Mouse (Mus musculus) embryonic facial prominence, embryonic 12.5 days (tissue): ENCODE results near the gene Gm12216. TPM values are rescaled to one million over a fixed set of nuclear protein-coding genes. Genes with fewer than 3 reads are reported as not detected.
A peak's percentile ranks its signal among the peaks of the same experiment; 100 is the strongest.
"Not testable (repeated sequence)": the region's sequence is repeated elsewhere in the genome, so short reads cannot be mapped to it uniquely, and the experiment has no call there.

Experiments used
- ATAC-seq: fragments of 200-750 bp; cut with Nextera tagmentation; 2 replicates; pipeline ENCODE4 v1.8.0; 2017; ENCODE audit not compliant: insufficient number of reproducible peaks, insufficient read depth, low FRiP score, low TSS enrichment
- H3K27ac ChIP-seq: fragments of 300-500 bp; sonication (generic); 2 replicates; pipeline ENCODE4 v1.5.1; 2016; ENCODE audit warnings: mild to moderate bottlenecking
- H3K27me3 ChIP-seq: fragments of 300-500 bp; sonication (generic); 2 replicates; pipeline ENCODE4 v1.6.1; 2016; ENCODE audit warnings: mild to moderate bottlenecking, moderate library complexity
- H3K36me3 ChIP-seq: fragments of 300-500 bp; sonication (generic); 2 replicates; pipeline ENCODE4 v1.6.1; 2016; ENCODE audit warnings: mild to moderate bottlenecking
- H3K4me1 ChIP-seq: fragments of 300-500 bp; sonication (generic); 2 replicates; pipeline ENCODE4 v1.6.1; 2016
- H3K4me2 ChIP-seq: fragments of 300-500 bp; sonication (generic); replicated peaks from 2 replicates; pipeline ENCODE4 v1.6.1; 2016; ENCODE audit warnings: mild to moderate bottlenecking, moderate library complexity
- H3K4me3 ChIP-seq: fragments of 300-500 bp; sonication (generic); 2 replicates; pipeline ENCODE4 v1.5.1; 2016; ENCODE audit warnings: mild to moderate bottlenecking
- H3K9ac ChIP-seq: fragments of 300-500 bp; sonication (generic); 2 replicates; pipeline ENCODE4 v1.6.1; 2016; ENCODE audit warnings: mild to moderate bottlenecking, moderate library complexity
- H3K9me3 ChIP-seq: fragments of 300-500 bp; sonication (generic); 2 replicates; pipeline ENCODE4 v1.6.1; 2016; ENCODE audit warnings: mild to moderate bottlenecking, moderate library complexity
- WGBS: fragments of 180-500 bp; shearing (Covaris S2); methylation state at CpG from one replicate; pipeline ENCODE4 v1.1.7; 2016; 5-methylcytosine and 5-hydroxymethylcytosine counted together
- polyA plus RNA-seq: library from polyadenylated mRNA; unstranded; fragments of >200 nt; fragmentation: Nextera tagmentation; extraction: Ambion mirVana; gene quantifications from 2 replicates; pipeline ENCODE4 v1.2.1, GENCODE M21; 2016

Gm12216 gene
- polyA plus RNA-seq, result 0.28 and 0.74 TPM in 2 replicates

GRCm38 (mm10) chr11:53858761-53859580 lies at the start of gene Gm12216:
Gene Gm12216 (minus strand): TSS chr11:53859256.
- not testable (repeated sequence) for H3K27ac ChIP-seq, H3K4me1 ChIP-seq, H3K9me3 ChIP-seq, H3K27me3 ChIP-seq, H3K36me3 ChIP-seq, ATAC-seq
- Histone ChIP-seq H3K4me3 (peak within 1 kb of the TSS; percentile 45), H3K9ac (peak within 1 kb of the TSS; percentile 59), H3K4me2 (peak within 1 kb of the TSS; percentile 71)
- 14% methylated on average over 44 of the region's 50 CpGs for WGBS

- 91% methylated on average over 8 of the region's 8 CpGs for WGBS
These were observed 49.6 kb upstream of the Gm12216 start for GRCm38 (mm10) chr11:53908686-53909085.

GRCm38 (mm10) chr11:53904534-53904925 lies 45.5 kb upstream of the Gm12216 start:
- H3K27ac ChIP-seq, result no peak overlapping the region
- H3K4me2 ChIP-seq, result no peak overlapping the region
- ATAC-seq, result no peak
- no peak overlapping the region for H3K4me3 ChIP-seq
- peaks cover 12% of the 10 kb centered on the region for H3K4me1 ChIP-seq
- no peak overlapping the region for H3K9ac ChIP-seq
- H3K27me3 ChIP-seq, result no peaks in the 10 kb centered on the region
- no peaks in the 10 kb centered on the region for H3K36me3 ChIP-seq
- no peaks in the 10 kb centered on the region for H3K9me3 ChIP-seq
- 78% methylated on average over 9 of the region's 9 CpGs for WGBS

More at GRCm38 (mm10) chr11:53908686-53909085, 49.6 kb upstream of the Gm12216 start:
- no peak overlapping the region for H3K27ac ChIP-seq
- H3K36me3 ChIP-seq, result no peaks in the 10 kb centered on the region
- no peak overlapping the region for H3K4me3 ChIP-seq
- H3K9ac ChIP-seq, result no peak overlapping the region
- H3K9me3 ChIP-seq, result no peaks in the 10 kb centered on the region
- peaks cover 10% of the 10 kb centered on the region for H3K4me1 ChIP-seq
- no peak overlapping the region for H3K4me2 ChIP-seq
- no peak for ATAC-seq
- H3K27me3 ChIP-seq, result no peaks in the 10 kb centered on the region

GRCm38 (mm10) chr11:53903781-53904533 lies 44.9 kb upstream of the Gm12216 start:
- no peak overlapping the region for H3K27ac ChIP-seq
- no peak overlapping the region for H3K4me3 ChIP-seq
- no peaks in the 10 kb centered on the region for H3K36me3 ChIP-seq
- H3K9me3 ChIP-seq, result no peaks in the 10 kb centered on the region
- peaks cover 12% of the 10 kb centered on the region for H3K4me1 ChIP-seq
- H3K9ac ChIP-seq, result no peak overlapping the region
- no peaks in the 10 kb centered on the region for H3K27me3 ChIP-seq
- WGBS, result 33% methylated on average over 16 of the region's 16 CpGs
- no peak overlapping the region for H3K4me2 ChIP-seq
- ATAC-seq, result peak; percentile 35; the same call in 1 of the 2 replicates

GRCm38 (mm10) chr11:53902741-53903140 lies 43.7 kb upstream of the Gm12216 start:
- H3K27ac ChIP-seq, result no peak overlapping the region
- no peaks in the 10 kb centered on the region for H3K36me3 ChIP-seq
- H3K9ac ChIP-seq, result no peak overlapping the region
- WGBS, result 90% methylated on average over 14 of the region's 14 CpGs
- no peaks in the 10 kb centered on the region for H3K27me3 ChIP-seq
- no peak for ATAC-seq
- no peak overlapping the region for H3K4me3 ChIP-seq
- no peaks in the 10 kb centered on the region for H3K9me3 ChIP-seq
- H3K4me2 ChIP-seq, result no peak overlapping the region
- peaks cover 12% of the 10 kb centered on the region for H3K4me1 ChIP-seq

- WGBS, result 50% methylated on average over 1 of the region's 1 CpGs
- Histone ChIP-seq H3K4me3 (no peak overlapping the region), H3K27ac (no peak overlapping the region), H3K36me3 (no peaks in the 10 kb centered on the region), H3K4me1 (peaks cover 12% of the 10 kb centered on the region), H3K4me2 (no peak overlapping the region), H3K9ac (no peak overlapping the region), H3K27me3 (no peaks in the 10 kb centered on the region), H3K9me3 (no peaks in the 10 kb centered on the region)
- ATAC-seq, result no peak
These were observed 41.9 kb upstream of the Gm12216 start for GRCm38 (mm10) chr11:53900991-53901390.

GRCm38 (mm10) chr11:53899981-53900380 lies 40.9 kb upstream of the Gm12216 start:
- Histone ChIP-seq H3K9ac (no peak overlapping the region), H3K4me1 (peaks cover 12% of the 10 kb centered on the region), H3K27me3 (no peaks in the 10 kb centered on the region), H3K9me3 (no peaks in the 10 kb centered on the region), H3K4me3 (no peak overlapping the region), H3K36me3 (no peaks in the 10 kb centered on the region), H3K27ac (no peak overlapping the region), H3K4me2 (no peak overlapping the region)
- ATAC-seq, result no peak
- 87% methylated on average over 6 of the region's 6 CpGs for WGBS

- no peak overlapping the region for H3K27ac ChIP-seq
- no peak overlapping the region for H3K4me3 ChIP-seq
- 60% methylated on average over 3 of the region's 3 CpGs for WGBS
- no peaks in the 10 kb centered on the region for H3K9me3 ChIP-seq
- H3K36me3 ChIP-seq, result no peaks in the 10 kb centered on the region
- no peak for ATAC-seq
- no peaks in the 10 kb centered on the region for H3K27me3 ChIP-seq
- no peak overlapping the region for H3K9ac ChIP-seq
- no peak overlapping the region for H3K4me2 ChIP-seq
- peaks cover 6% of the 10 kb centered on the region for H3K4me1 ChIP-seq
These were observed 39.9 kb upstream of the Gm12216 start for GRCm38 (mm10) chr11:53899004-53899403.

- WGBS, result 61% methylated on average over 6 of the region's 6 CpGs
- Histone ChIP-seq H3K4me2 (no peak overlapping the region), H3K9ac (no peak overlapping the region), H3K27me3 (no peaks in the 10 kb centered on the region), H3K4me1 (no peaks in the 10 kb centered on the region), H3K9me3 (no peaks in the 10 kb centered on the region), H3K27ac (no peak overlapping the region), H3K4me3 (no peak overlapping the region), H3K36me3 (no peaks in the 10 kb centered on the region)
- no peak for ATAC-seq
These were observed 37.9 kb upstream of the Gm12216 start for GRCm38 (mm10) chr11:53896935-53897334.

- Histone ChIP-seq H3K4me3 (no peak overlapping the region), H3K9me3 (no peaks in the 10 kb centered on the region), H3K4me1 (peaks cover 21% of the 10 kb centered on the region), H3K27me3 (no peaks in the 10 kb centered on the region), H3K36me3 (no peaks in the 10 kb centered on the region), H3K27ac (no peak overlapping the region), H3K9ac (no peak overlapping the region), H3K4me2 (no peak overlapping the region)
- ATAC-seq, result no peak
- WGBS, result 58% methylated on average over 2 of the region's 2 CpGs
These were observed 34.4 kb upstream of the Gm12216 start for GRCm38 (mm10) chr11:53893451-53893850.

- no peak overlapping the region for H3K4me3 ChIP-seq
- no peak overlapping the region for H3K27ac ChIP-seq
- no peak overlapping the region for H3K9ac ChIP-seq
- no peaks in the 10 kb centered on the region for H3K27me3 ChIP-seq
- WGBS, result 46% methylated on average over 9 of the region's 9 CpGs
- H3K36me3 ChIP-seq, result no peaks in the 10 kb centered on the region
- no peak overlapping the region for H3K4me2 ChIP-seq
- H3K9me3 ChIP-seq, result no peaks in the 10 kb centered on the region
- H3K4me1 ChIP-seq, result peaks cover 25% of the 10 kb centered on the region
- no peak for ATAC-seq
These were observed 33.8 kb upstream of the Gm12216 start for GRCm38 (mm10) chr11:53892716-53893416.
